Mouse (Mus musculus) CH12.LX (cell line): ENCODE measurements at regions not wholly inside any gene's neighbourhood (a gene's known extent, or its start where the extent isn't known, plus 50 kb on each side); places are given as distances from the start of the nearest gene placed in this dataset.

ENCODE experiments used
- DNase-seq: peaks from one replicate; pipeline ENCODE4 v3.0.0-alpha.2; 2013; ENCODE audit errors: extremely low read depth
- H3K27ac ChIP-seq: 2 replicates; pipeline ENCODE4 v1.5.1; 2012; ENCODE audit warnings: low read depth, mild to moderate bottlenecking, control low read depth, moderate library complexity; ENCODE audit not compliant: insufficient read depth
- H3K27me3 ChIP-seq: replicated peaks from 2 replicates; pipeline ENCODE3; 2012; ENCODE audit warnings: inconsistent platforms
- H3K36me3 ChIP-seq, 2 experiments: replicated peaks in 1 of 2; 2 replicates each; pipeline versions ENCODE3 to v1.6.1; 2012; ENCODE audit warnings: inconsistent platforms in 1 of 2, low read length in 1 of 2, mild to moderate bottlenecking in 1 of 2, mixed read lengths in 1 of 2, moderate library complexity in 1 of 2; ENCODE audit not compliant: control insufficient read depth in 1 of 2, insufficient read depth in 1 of 2
- H3K4me1 ChIP-seq, 2 experiments: 2 replicates each; pipeline ENCODE4 v1.6.1; 2012; ENCODE audit warnings: inconsistent platforms in 1 of 2, moderate library complexity in 1 of 2; ENCODE audit not compliant: insufficient read depth in 2 of 2, control insufficient read depth in 1 of 2
- H3K4me2 ChIP-seq: 2 replicates; pipeline ENCODE4 v1.6.1; 2012; ENCODE audit warnings: low read depth, mild to moderate bottlenecking, control low read depth; ENCODE audit not compliant: poor library complexity, insufficient read depth, severe bottlenecking
- H3K4me3 ChIP-seq, 3 experiments: fragments of 150-350 bp in 1 of 3; sonication (generic) in 1 of 3; replicated peaks in 1 of 3; 2 replicates each; pipeline versions ENCODE3 to v1.5.1; 2011 to 2012; ENCODE audit warnings: low read depth in 2 of 3, low read length in 2 of 3, mild to moderate bottlenecking in 2 of 3, moderate library complexity in 2 of 3, control low read depth in 1 of 3, improper control_type of control experiment in 1 of 3, inconsistent platforms in 1 of 3, mixed read lengths in 1 of 3; ENCODE audit not compliant: poor library complexity in 1 of 3
- H3K79me2 ChIP-seq: replicated peaks from 2 replicates; pipeline ENCODE4 v1.6.1; 2012; ENCODE audit warnings: mild to moderate bottlenecking, moderate library complexity; ENCODE audit not compliant: control insufficient read depth, poor library complexity, insufficient read depth, severe bottlenecking; ENCODE audit errors: extremely low read depth
- H3K9ac ChIP-seq: 2 replicates; pipeline ENCODE4 v1.6.1; 2012; ENCODE audit warnings: low read depth, mild to moderate bottlenecking, control low read depth, moderate library complexity; ENCODE audit not compliant: insufficient read depth
- H3K9me3 ChIP-seq: replicated peaks from 2 replicates; pipeline ENCODE3; 2012; ENCODE audit warnings: low read length, inconsistent platforms, mixed read lengths
- BHLHE40 ChIP-seq: IDR thresholded peaks from 2 replicates; pipeline ENCODE4 v1.6.1; 2011; ENCODE audit warnings: mild to moderate bottlenecking, low read depth, low read length, improper control_type of control experiment
- CHD1 ChIP-seq: IDR thresholded peaks from 2 replicates; pipeline ENCODE4 v1.6.1; 2012; ENCODE audit warnings: low read depth, low read length, improper control_type of control experiment, inconsistent platforms
- CTCF ChIP-seq, 2 experiments: IDR thresholded peaks in 1 of 2; conservative IDR thresholded peaks in 1 of 2; 2 replicates each; pipeline ENCODE4 v1.5.1; 2011 to 2012; ENCODE audit warnings: low read depth in 2 of 2, low read length in 2 of 2, improper control_type of control experiment in 1 of 2, inconsistent platforms in 1 of 2, mild to moderate bottlenecking in 1 of 2, moderate library complexity in 1 of 2
- ELF1 ChIP-seq: IDR thresholded peaks from 2 replicates; pipeline ENCODE4 v1.6.1; 2014; ENCODE audit warnings: low read depth, mild to moderate bottlenecking, inconsistent platforms, low read length, improper control_type of control experiment
- EP300 ChIP-seq: IDR thresholded peaks from 2 replicates; pipeline ENCODE4 v1.6.1; 2011; ENCODE audit warnings: low read length, improper control_type of control experiment
- ETS1 ChIP-seq: conservative IDR thresholded peaks from 2 replicates; pipeline ENCODE4 v1.6.1; 2012; ENCODE audit warnings: low read depth, mild to moderate bottlenecking, inconsistent platforms, low read length, improper control_type of control experiment, moderate library complexity
- HCFC1 ChIP-seq: IDR thresholded peaks from 2 replicates; pipeline ENCODE4 v1.6.1; 2012; ENCODE audit warnings: low read depth, mild to moderate bottlenecking, inconsistent platforms, low read length, improper control_type of control experiment
- JUN ChIP-seq: IDR thresholded peaks from 2 replicates; pipeline ENCODE4 v1.6.1; 2011; ENCODE audit warnings: low read depth, mild to moderate bottlenecking, low read length, improper control_type of control experiment, moderate library complexity; ENCODE audit not compliant: insufficient read depth
- JUND ChIP-seq: conservative IDR thresholded peaks from 2 replicates; pipeline ENCODE4 v1.6.1; 2011; ENCODE audit warnings: low read depth, low read length, improper control_type of control experiment
- MAFK ChIP-seq: IDR thresholded peaks from 2 replicates; pipeline ENCODE4 v1.6.1; 2011; ENCODE audit warnings: low read length, improper control_type of control experiment; ENCODE audit not compliant: insufficient replicate concordance
- MYC ChIP-seq: IDR thresholded peaks from 2 replicates; pipeline ENCODE4 v1.6.1; 2011; ENCODE audit warnings: low read depth, mild to moderate bottlenecking, improper control_type of control experiment, low read length
- NELFE ChIP-seq: IDR thresholded peaks from 2 replicates; pipeline ENCODE4 v1.6.1; 2011; ENCODE audit warnings: low read depth, low read length, improper control_type of control experiment
- PAX5 ChIP-seq: IDR thresholded peaks from 2 replicates; pipeline ENCODE4 v1.6.1; 2012; ENCODE audit warnings: low read length, inconsistent platforms, mixed read lengths
- POLR2AphosphoS2 ChIP-seq: IDR thresholded peaks from 2 replicates; pipeline ENCODE4 v1.6.1; 2011; ENCODE audit warnings: low read depth, low read length, improper control_type of control experiment
- RAD21 ChIP-seq: IDR thresholded peaks from 2 replicates; pipeline ENCODE4 v1.6.1; 2011; ENCODE audit warnings: low read depth, mild to moderate bottlenecking, low read length, improper control_type of control experiment, moderate library complexity
- RCOR1 ChIP-seq: conservative IDR thresholded peaks from 2 replicates; pipeline ENCODE4 v1.6.1; 2012; ENCODE audit warnings: low read depth, mild to moderate bottlenecking, inconsistent platforms, low read length, improper control_type of control experiment
- TBP ChIP-seq: conservative IDR thresholded peaks from 2 replicates; pipeline ENCODE4 v1.6.1; 2011; ENCODE audit warnings: low read depth, low read length, improper control_type of control experiment
- USF1 ChIP-seq: IDR thresholded peaks from 2 replicates; pipeline ENCODE4 v1.6.1; 2014; ENCODE audit warnings: low read depth, mild to moderate bottlenecking, inconsistent platforms, low read length, improper control_type of control experiment
- ZC3H11A ChIP-seq: IDR thresholded peaks from 2 replicates; pipeline ENCODE4 v1.6.1; 2012; ENCODE audit warnings: low read depth, mild to moderate bottlenecking, inconsistent platforms, low read length, improper control_type of control experiment
- dilution Hi-C: fragments of 300-500 bp; cut with MboI; formaldehyde crosslinking; loops from 2 replicates; pipeline ENCODE4 v1.14.3; 2020; ENCODE audit warnings: low sequenced_read_pairs; ENCODE audit not compliant: extremely low pct_unique_long_range_greater_than_20kb, extremely low pct_ligation_motif_present
- in situ Hi-C: fragments of 300-500 bp; cut with MboI; formaldehyde crosslinking; loops from 3 replicates; pipeline ENCODE4 v1.14.3; 2019; ENCODE audit warnings: low sequenced_read_pairs, low pct_ligation_motif_present, low pct_unique_long_range_greater_than_20kb, mixed read lengths

DNA sequence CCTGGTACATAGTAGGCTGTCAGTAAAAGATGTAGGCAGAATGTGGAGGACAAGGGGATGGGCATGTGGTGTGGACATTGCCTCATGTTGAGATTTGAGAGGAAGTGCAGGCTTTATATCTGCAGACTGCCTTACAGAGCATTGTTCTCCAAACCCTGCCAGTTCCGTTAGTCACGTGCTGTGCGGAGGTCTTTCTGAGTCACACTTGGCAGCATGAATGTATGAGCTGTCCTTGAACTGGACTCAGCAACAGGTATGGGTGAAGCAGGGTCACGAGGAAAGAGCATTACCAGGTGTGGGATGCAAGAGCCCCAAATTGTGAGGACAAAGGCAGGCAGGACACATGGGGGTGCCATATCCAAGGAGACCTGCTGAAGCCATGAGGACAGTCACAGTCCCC lies 193.8 kb upstream of the Unc93a2 start:
- Histone ChIP-seq H3K9ac (no peak overlapping the region), H3K27me3 (no peaks in the 10 kb centered on the region), H3K36me3 (no peaks in the 10 kb centered on the region), H3K9me3 (no peaks in the 10 kb centered on the region), H3K4me2 (no peak overlapping the region), H3K4me3 (no peak overlapping the region), H3K27ac (no peak overlapping the region), H3K79me2 (no peaks in the 10 kb centered on the region), H3K4me1 (peaks cover 2 to 19% of the 10 kb centered on the region in 2 experiments; a peak in 3 of 4 replicates)
- dilution Hi-C loops (no loop called here), in situ Hi-C loops (no loop called here)
- no peak for TF ChIP-seq PAX5
- no peak for TF ChIP-seq JUN
- no peak for TF ChIP-seq MYC
- no peak for TF ChIP-seq JUND
- TF ChIP-seq ETS1: no peak
- TF ChIP-seq ELF1: no peak
- no peak for TF ChIP-seq RAD21
- DNase-seq: no peak

GRCm38 (mm10) chr17:7578003-7578402 lies 192.7 kb upstream of the Unc93a2 start:
- Histone ChIP-seq H3K79me2 (no peaks in the 10 kb centered on the region), H3K27ac (no peak overlapping the region), H3K4me1 (peaks cover 2 to 19% of the 10 kb centered on the region in 2 experiments; a peak in 3 of 4 replicates), H3K27me3 (no peaks in the 10 kb centered on the region), H3K4me3 (no peak overlapping the region), H3K36me3 (no peaks in the 10 kb centered on the region), H3K9ac (no peak overlapping the region), H3K4me2 (no peak overlapping the region), H3K9me3 (no peaks in the 10 kb centered on the region)
- TF ChIP-seq CHD1 (no peak), NELFE (no peak), CTCF (conservative IDR thresholded peaks at IDR 0.05 in 1 of 2, IDR thresholded peaks at IDR 0.05 in 1 of 2; ENCODE audit: low read depth in 2 of 2, low read length in 2 of 2) (no peak), USF1 (no peak), RCOR1 (no peak), HCFC1 (no peak), MAFK (no peak), ZC3H11A (no peak), MYC (no peak), RAD21 (no peak)
- dilution Hi-C loops: no loop called here
- in situ Hi-C loops: no loop called here
- no peak for DNase-seq

DNA sequence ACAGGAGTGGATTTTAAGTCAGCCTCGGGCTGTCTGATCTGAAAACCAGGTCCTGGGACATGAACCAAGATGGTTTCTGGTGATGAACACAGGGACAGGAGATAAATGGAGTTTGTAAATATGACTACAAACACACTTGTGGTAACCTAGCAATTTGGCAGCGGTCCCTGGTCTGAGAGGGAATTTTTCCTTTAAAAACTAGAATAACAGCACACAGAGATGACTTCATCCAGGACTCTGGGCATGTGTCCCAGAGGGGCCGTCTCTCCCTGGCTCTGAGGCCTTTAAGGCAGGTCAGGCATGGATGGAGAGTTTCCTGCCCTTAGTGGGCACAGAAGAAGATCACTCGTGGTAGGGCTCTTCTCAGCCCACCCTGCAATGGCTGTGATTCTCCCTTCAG lies 192.0 kb upstream of the Unc93a2 start:
- no peak for DNase-seq
- in situ Hi-C loops (no loop called here), dilution Hi-C loops (no loop called here)
- TF ChIP-seq RAD21 (no peak), HCFC1 (no peak), BHLHE40 (no peak), TBP (no peak), JUND (no peak), RCOR1 (no peak), POLR2AphosphoS2 (no peak), EP300 (no peak)
- H3K27me3 ChIP-seq: no peaks in the 10 kb centered on the region
- H3K9ac ChIP-seq: no peak overlapping the region
- H3K79me2 ChIP-seq: no peaks in the 10 kb centered on the region
- no peaks in the 10 kb centered on the region for H3K36me3 ChIP-seq
- no peak overlapping the region for H3K4me3 ChIP-seq
- peaks cover 2 to 19% of the 10 kb centered on the region in 2 experiments; a peak in 3 of 4 replicates for H3K4me1 ChIP-seq
- H3K9me3 ChIP-seq: no peaks in the 10 kb centered on the region
- H3K27ac ChIP-seq: no peak overlapping the region
- H3K4me2 ChIP-seq: no peak overlapping the region
